7 mouse cellular contexts compared by ENCODE assay signal in the genomic region with DNA sequence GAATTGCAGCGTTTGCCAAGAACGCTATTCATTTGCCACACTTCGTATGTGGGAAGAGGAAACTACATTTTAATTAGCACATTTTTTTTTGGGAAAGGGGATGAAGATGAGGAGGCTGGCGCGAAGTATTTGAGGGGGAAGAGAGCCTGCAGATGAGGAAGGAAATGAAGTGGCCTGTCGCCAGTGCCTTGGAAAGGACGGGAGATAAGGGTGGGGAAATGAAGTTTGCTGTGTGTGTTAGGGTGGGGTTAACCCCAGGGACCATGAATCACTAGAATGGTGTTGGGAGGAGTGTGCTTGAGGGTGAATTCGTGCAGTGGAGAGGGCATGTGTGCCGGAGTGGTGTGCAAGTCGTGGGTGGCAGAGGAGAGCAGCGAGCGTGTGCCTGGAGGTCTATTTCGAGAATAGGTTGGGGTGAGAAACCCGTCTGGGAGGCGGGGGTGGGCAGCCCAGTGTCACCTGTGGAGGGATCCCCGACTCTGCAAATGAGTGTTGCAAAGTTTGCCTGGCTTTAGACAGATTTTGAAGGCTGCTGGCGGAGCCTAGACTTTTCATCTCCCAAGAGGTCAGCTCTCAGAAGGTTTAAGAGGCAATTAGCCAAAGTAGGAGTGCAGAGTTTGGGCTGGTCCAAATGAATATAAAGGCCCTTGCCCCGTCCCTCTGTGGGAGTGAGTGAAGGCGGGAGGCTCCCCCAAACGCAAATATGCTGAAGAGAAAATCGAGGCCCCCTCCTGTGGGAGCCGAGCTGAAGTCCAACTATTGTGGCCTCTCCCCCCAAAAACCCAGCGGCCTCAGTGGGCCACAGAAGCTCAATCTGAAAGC. TPM values are rescaled to one million over a fixed set of nuclear protein-coding genes. Genes with fewer than 3 reads are reported as not detected.
DNase-seq lines count a peak whose midpoint lies in the region; ATAC-seq lines count a peak whose summit lies in the region.

No protein-coding gene starts in this region.

- H3K4me1 ChIP-seq in intestine, embryonic 16.5 days (ENCODE audit: control insufficient read depth, insufficient read depth, low read length), result peaks cover 21% of the 10 kb centered on the region

- no peaks in the 10 kb centered on the region for H3K36me3 ChIP-seq in intestine, embryonic 16.5 days (ENCODE audit: control insufficient read depth, insufficient read depth, low read length)

- intact Hi-C loops in left cerebral cortex, postnatal 36 days (cut with DNase I), result loop anchor here (2.0 to 5.0 kb wide), 8 partner anchors 36 to 186 kb away; partner anchors contain the start of gene Mxi1

- H3K4me3 ChIP-seq in intestine, embryonic 16.5 days (ENCODE audit: low read length), result peak overlapping the region; percentile 57

- H3K27me3 ChIP-seq in intestine, embryonic 16.5 days (replicated peaks; ENCODE audit: control insufficient read depth, insufficient read depth, low read length), result no peaks in the 10 kb centered on the region

- peak; percentile 14; the same call in 1 of the 2 replicates for ATAC-seq in intestine, embryonic 16.5 days
- ATAC-seq in megakaryocyte-erythroid progenitor cell, adult 5-6 weeks (replicated peaks; ENCODE audit: low FRiP score, low TSS enrichment, poor library complexity, severe bottlenecking), result peak; percentile 27

- peak overlapping the region; percentile 92 for H3K27ac ChIP-seq in intestine, embryonic 16.5 days (ENCODE audit: low read length)

- peak overlapping the region; percentile 81 for H3K9ac ChIP-seq in intestine, embryonic 16.5 days (ENCODE audit: low read depth, low read length)

- no peaks in the 10 kb centered on the region for H3K9me3 ChIP-seq in intestine, embryonic 16.5 days (ENCODE audit: control insufficient read depth, low read length)

- DNase-seq in adrenal gland, postnatal 10 days, result peak; percentile 72
- peak; percentile 43 for DNase-seq in embryo, embryonic 10 days (ENCODE audit: low spot score)
- peak; percentile 45 to 67 for DNase-seq in gastrocnemius, postnatal 4 days (ENCODE audit: low spot score in 2 of 2)
- peak; percentile 68 to 74 for DNase-seq in left cerebral cortex, postnatal 36 days (ENCODE audit: low spot score in 2 of 2)
- DNase-seq in right cerebral cortex, postnatal 4 days, result peak; percentile 40

- 3% methylated on average over 23 of the region's 23 CpGs for whole genome bisulfite sequencing in intestine, embryonic 16.5 days

- peak overlapping the region; percentile 84 for H3K4me2 ChIP-seq in intestine, embryonic 16.5 days (ENCODE audit: low read depth, low read length)

RNA-seq across cellular contexts. Expression of gene Add3, which starts 1.2 kb away (rescaled TPM):
- total RNA-seq in adrenal gland, postnatal 10 days (2021), result 10 to 100 TPM; 77.6 to 89.0 TPM
- total RNA-seq in gastrocnemius, postnatal 4 days (2021), result 10 to 100 TPM; 76.6 to 85.1 TPM
- 120 and 121 TPM in 2 replicates for polyA plus RNA-seq in intestine, embryonic 16.5 days (2015; fragmentation: Nextera tagmentation; extraction: Ambion mirVana)
- 10 to 100 TPM; 89.3 to 89.6 TPM for total RNA-seq in left cerebral cortex, postnatal 36 days (2021)
- 21.4 and 29.3 TPM in 2 replicates for total RNA-seq in megakaryocyte-erythroid progenitor cell, adult 5-6 weeks (2014; fragmentation: Nextera tagmentation)
- 37.2 and 52.9 TPM in 2 replicates for total RNA-seq in megakaryocyte-erythroid progenitor cell, adult 5-6 weeks (2017)

Comparison
In these comparisons a context has a peak if more than half of its experiments do, and no peak if none do; other contexts are left out.
1. Peak in every context shown above with its lines: DNase-seq, ATAC-seq, H3K4me3 ChIP-seq and H3K27ac ChIP-seq.